Mouse (Mus musculus) limb, embryonic 13.5 days (tissue): Measurements from ENCODE around the gene Tnfrsf13c. TPM values are rescaled to one million over a fixed set of nuclear protein-coding genes. Genes with fewer than 3 reads are reported as not detected.

Source experiments
- ATAC-seq: fragments of 200-750 bp; cut with Nextera tagmentation; 2 replicates; pipeline ENCODE4 v1.8.0; 2017; ENCODE audit warnings: low read depth, moderate number of reproducible peaks, moderate TSS enrichment; ENCODE audit not compliant: low FRiP score
- H3K27ac ChIP-seq: fragments of 300-500 bp; sonication (generic); 2 replicates; pipeline ENCODE4 v1.5.1; 2015; ENCODE audit warnings: inconsistent platforms, mild to moderate bottlenecking, moderate library complexity
- H3K27me3 ChIP-seq: fragments of 300-500 bp; sonication (generic); 2 replicates; pipeline ENCODE4 v1.6.1; 2015; ENCODE audit warnings: mild to moderate bottlenecking, inconsistent platforms
- H3K36me3 ChIP-seq: fragments of 300-500 bp; sonication (generic); 2 replicates; pipeline ENCODE4 v1.6.1; 2015; ENCODE audit warnings: inconsistent platforms, mild to moderate bottlenecking, moderate library complexity
- H3K4me1 ChIP-seq: fragments of 300-500 bp; sonication (generic); 2 replicates; pipeline ENCODE4 v1.6.1; 2015; ENCODE audit warnings: inconsistent platforms
- H3K4me2 ChIP-seq: fragments of 300-500 bp; sonication (generic); replicated peaks from 2 replicates; pipeline ENCODE4 v1.6.1; 2015; ENCODE audit warnings: inconsistent platforms, mild to moderate bottlenecking, moderate library complexity
- H3K4me3 ChIP-seq: fragments of 300-500 bp; sonication (generic); 2 replicates; pipeline ENCODE4 v1.5.1; 2015; ENCODE audit warnings: moderate library complexity, mild to moderate bottlenecking, inconsistent platforms
- H3K9ac ChIP-seq: fragments of 300-500 bp; sonication (generic); 2 replicates; pipeline ENCODE4 v1.6.1; 2015; ENCODE audit warnings: mild to moderate bottlenecking, inconsistent platforms
- H3K9me3 ChIP-seq: fragments of 300-500 bp; sonication (generic); 2 replicates; pipeline ENCODE4 v1.6.1; 2016; ENCODE audit warnings: inconsistent platforms
- WGBS: fragments of 180-500 bp; shearing (Covaris S2); methylation state at CpG from one replicate; pipeline ENCODE4 v1.1.7; 2015; 5-methylcytosine and 5-hydroxymethylcytosine counted together
- polyA plus RNA-seq: library from polyadenylated mRNA; unstranded; fragments of >200 nt; fragmentation: Nextera tagmentation; extraction: Ambion mirVana; gene quantifications from 2 replicates; pipeline ENCODE4 v1.2.1, GENCODE M21; 2015

The Tnfrsf13c gene
- polyA plus RNA-seq, 1 experiment from 2014 or later: 0.15 TPM

DNA sequence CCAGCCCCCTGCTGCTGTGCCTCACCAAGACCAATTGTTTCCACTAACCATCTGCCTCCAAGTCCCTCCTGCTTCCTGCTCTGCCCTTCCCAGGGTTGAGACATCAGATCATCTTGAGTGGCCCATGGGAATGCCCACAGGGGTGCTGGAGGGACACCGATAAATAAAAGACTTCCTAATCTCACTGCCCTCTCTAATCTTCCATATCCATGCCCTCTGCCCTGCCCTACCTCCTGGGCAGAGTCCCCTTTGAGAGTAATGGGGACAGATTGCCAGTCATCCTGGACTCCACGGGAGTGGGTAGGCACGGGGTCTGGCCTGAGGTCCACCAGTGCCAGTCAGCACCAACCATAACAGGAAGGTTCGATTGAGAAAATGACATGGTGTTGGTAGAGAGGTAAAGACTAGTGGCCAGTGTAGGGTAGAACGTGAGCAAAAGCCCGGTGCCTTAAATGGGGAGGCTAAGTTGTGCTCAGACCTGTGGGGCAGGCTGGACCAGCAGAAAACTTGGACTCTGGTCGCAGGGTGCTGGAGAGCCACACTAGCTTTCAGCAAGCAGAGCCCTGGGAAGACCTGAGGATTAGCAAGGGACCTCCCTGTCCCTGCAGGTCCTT lies 540 bp upstream of the Tnfrsf13c start:
- Histone ChIP-seq H3K27me3 (peaks cover 48% of the 10 kb centered on the region), H3K4me2 (peak overlapping the region; percentile 71), H3K4me1 (peaks cover 8% of the 10 kb centered on the region), H3K9me3 (no peaks in the 10 kb centered on the region), H3K36me3 (no peaks in the 10 kb centered on the region), H3K9ac (peak overlapping the region; percentile 48; the same call in 1 of the 2 replicates), H3K27ac (no peak overlapping the region), H3K4me3 (peak overlapping the region; percentile 41)
- WGBS: 37% methylated on average over 7 of the region's 7 CpGs
- ATAC-seq: no peak

DNA sequence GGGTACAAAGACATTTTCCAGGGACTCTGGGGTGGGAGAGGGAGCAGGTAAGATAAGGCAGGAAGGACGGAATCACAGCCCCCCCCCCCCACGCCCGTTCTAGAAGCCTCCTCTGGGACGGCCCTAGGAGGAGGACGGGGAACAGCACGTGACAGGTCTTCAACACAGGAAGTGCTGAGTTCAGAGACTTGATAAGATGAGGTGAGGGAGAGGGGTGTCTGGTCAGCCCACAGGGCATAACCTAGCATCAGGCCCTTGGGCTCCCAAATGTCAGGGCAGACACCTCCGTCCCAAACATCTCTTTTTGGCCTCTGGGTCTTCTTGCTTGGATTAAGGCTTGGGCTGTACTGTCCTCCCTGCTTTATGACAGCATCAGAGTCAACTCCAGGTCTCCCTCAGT lies 918 bp downstream of the Tnfrsf13c start:
- no peaks in the 10 kb centered on the region for H3K36me3 ChIP-seq
- H3K9ac ChIP-seq: no peak overlapping the region
- 30% methylated on average over 7 of the region's 7 CpGs for WGBS
- no peak overlapping the region for H3K27ac ChIP-seq
- H3K4me3 ChIP-seq: no peak overlapping the region; the same call in 1 of the 2 replicates
- peaks cover 53% of the 10 kb centered on the region for H3K27me3 ChIP-seq
- no peak for ATAC-seq
- no peaks in the 10 kb centered on the region for H3K9me3 ChIP-seq
- H3K4me2 ChIP-seq: peak overlapping the region; percentile 71; the same call in 1 of the 2 replicates
- H3K4me1 ChIP-seq: peaks cover 8% of the 10 kb centered on the region

DNA sequence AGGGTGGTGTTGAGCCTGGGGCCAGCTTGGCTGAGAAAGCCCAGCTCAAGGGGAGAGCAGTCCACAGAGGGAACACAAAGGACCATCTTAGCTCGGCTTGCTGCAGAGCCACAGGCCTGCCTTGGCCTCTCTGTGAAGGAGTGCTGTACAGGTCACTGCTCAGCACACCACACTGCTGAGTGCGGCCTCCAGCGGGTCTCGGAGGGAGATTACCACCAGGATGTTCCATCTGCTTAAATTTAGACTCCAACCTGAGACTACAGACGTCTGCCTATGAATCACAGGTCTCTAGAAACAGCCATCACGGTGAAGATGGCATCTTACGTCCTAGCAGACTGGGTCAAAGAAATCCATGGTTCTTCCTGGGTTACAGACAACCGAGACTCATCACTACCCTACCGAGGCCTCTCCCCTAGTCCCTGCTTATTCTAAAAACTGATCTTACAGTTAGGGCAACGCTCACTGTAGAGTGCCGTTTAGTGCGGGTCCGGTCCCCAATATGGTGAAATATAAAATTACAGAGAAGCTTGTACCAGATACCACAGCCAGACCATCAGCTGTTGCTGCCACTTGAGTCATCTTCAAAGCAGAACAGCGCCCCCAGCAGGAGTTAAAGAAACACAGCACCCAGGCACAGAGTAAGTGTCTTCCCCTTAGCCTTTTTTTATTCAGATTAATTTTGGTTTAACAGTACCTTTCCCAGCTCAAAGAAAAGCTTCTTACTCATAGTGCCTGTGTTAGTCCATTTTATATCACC lies 2.9 kb downstream of the Tnfrsf13c start:
- Histone ChIP-seq H3K9ac (no peak overlapping the region), H3K27me3 (peaks cover 68% of the 10 kb centered on the region), H3K36me3 (no peaks in the 10 kb centered on the region), H3K4me2 (no peak overlapping the region), H3K9me3 (no peaks in the 10 kb centered on the region), H3K4me3 (no peak overlapping the region), H3K4me1 (peaks cover 20% of the 10 kb centered on the region), H3K27ac (no peak overlapping the region)
- no peak for ATAC-seq
- WGBS: 64% methylated on average over 14 of the region's 14 CpGs

DNA sequence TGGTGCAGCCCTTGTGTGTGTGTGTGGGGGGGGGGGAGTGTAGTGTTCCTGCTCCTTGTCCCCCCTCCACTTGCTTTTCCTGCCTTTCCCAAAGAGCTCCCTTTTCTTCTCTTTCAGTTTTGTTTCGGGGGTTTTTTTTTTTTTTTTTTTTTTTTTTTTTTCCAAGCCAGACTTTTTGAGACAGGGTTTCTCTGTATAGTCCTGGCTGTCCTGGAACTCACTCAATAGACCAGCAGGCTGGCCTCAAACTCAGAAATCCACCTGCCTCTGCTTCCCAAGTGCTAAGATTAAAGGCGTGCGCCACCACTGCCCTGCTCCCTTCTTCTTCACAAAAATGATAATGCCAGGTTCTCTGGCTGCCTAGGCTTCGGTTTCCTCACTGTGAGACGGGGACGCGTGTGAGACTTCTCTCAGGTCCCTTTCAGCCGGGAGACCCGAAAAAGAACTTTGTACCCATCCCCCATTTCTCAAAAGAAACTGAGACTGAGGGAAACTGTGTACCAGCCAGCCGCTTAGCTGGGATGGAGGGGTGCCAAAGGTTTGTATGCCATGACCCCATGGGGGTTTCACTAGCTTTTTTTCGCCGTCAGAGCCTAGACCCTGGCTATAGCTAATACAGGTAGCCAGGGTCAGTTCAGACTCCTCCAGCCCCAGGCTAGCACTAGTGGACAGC lies 4.0 kb downstream of the Tnfrsf13c start:
- Histone ChIP-seq H3K36me3 (no peaks in the 10 kb centered on the region), H3K4me3 (no peak overlapping the region), H3K9ac (no peak overlapping the region), H3K4me1 (peaks cover 30% of the 10 kb centered on the region), H3K27me3 (peaks cover 69% of the 10 kb centered on the region), H3K4me2 (no peak overlapping the region), H3K9me3 (no peaks in the 10 kb centered on the region), H3K27ac (no peak overlapping the region)
- ATAC-seq: no peak
- WGBS: 69% methylated on average over 11 of the region's 12 CpGs

DNA sequence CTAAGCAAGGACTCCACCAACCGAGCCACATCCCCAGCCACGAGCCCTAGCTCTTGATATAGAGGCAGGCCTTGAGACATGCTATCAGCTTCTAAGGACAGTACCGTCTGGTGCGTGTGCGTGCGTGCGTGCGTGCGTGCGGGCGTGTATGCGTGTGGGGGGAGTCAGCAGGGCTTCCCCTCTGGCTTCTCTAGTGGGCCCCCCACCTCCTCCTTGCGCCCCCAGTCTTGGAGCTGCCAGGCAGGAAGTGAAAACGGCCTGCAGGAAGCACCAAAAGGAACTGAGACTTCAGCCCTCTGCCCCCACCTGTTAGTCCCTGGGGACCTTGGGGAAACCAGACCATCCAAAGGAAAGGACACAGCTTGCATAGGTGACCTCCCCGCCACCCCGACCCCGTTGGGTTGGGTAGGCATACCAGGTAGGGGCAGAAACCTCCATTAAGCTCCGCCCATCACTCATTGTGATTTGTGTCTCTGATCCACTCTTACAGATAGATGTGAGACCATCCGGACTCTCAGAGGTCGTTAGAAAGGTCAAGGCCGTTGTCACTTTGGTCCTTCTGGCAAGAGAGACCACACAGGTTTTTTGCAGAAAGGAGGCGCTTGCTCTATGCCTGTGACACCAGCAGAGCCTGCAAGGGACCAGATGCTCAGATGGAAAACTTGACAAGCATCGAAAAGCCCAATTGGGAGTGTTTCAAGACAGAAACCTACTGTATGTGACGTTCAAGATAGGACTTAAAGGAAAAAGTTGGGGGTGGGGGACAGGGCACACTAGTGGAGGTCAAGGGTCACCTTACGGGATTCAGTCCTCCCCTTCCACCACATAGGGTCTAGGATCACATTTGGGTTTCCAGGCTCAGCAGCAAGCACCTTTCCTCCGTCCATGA lies 5.1 kb downstream of the Tnfrsf13c start:
- peaks cover 68% of the 10 kb centered on the region for H3K27me3 ChIP-seq
- 77% methylated on average over 26 of the region's 26 CpGs for WGBS
- no peak overlapping the region for H3K4me2 ChIP-seq
- no peaks in the 10 kb centered on the region for H3K36me3 ChIP-seq
- H3K4me3 ChIP-seq: no peak overlapping the region
- no peaks in the 10 kb centered on the region for H3K9me3 ChIP-seq
- H3K27ac ChIP-seq: no peak overlapping the region
- H3K4me1 ChIP-seq: peaks cover 23% of the 10 kb centered on the region
- no peak for ATAC-seq
- H3K9ac ChIP-seq: no peak overlapping the region

DNA sequence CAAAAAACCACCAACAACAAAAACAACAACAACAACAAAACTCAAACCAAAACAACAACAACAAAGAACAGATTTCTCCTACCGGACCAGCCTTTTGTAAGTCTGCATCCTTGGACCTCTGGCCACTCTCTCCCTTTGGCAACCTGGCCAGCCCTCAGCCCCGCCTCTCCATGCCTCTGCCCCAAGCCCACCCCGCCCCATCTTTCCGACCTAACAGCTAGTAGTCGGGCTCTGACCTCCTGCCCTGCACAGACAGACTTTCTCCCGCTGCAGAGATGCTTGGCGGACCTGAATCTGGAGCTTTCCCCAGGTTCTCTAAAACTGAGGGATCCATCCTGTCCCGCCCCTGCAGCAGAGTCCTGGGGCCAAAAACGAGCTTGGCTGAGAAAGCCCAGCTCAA lies 6.2 kb downstream of the Tnfrsf13c start:
- no peak for ATAC-seq
- no peak overlapping the region for H3K4me2 ChIP-seq
- 40% methylated on average over 9 of the region's 9 CpGs for WGBS
- peaks cover 68% of the 10 kb centered on the region for H3K27me3 ChIP-seq
- peaks cover 21% of the 10 kb centered on the region for H3K4me1 ChIP-seq
- no peaks in the 10 kb centered on the region for H3K36me3 ChIP-seq
- no peaks in the 10 kb centered on the region for H3K9me3 ChIP-seq
- H3K27ac ChIP-seq: no peak overlapping the region
- no peak overlapping the region for H3K4me3 ChIP-seq
- H3K9ac ChIP-seq: no peak overlapping the region

DNA sequence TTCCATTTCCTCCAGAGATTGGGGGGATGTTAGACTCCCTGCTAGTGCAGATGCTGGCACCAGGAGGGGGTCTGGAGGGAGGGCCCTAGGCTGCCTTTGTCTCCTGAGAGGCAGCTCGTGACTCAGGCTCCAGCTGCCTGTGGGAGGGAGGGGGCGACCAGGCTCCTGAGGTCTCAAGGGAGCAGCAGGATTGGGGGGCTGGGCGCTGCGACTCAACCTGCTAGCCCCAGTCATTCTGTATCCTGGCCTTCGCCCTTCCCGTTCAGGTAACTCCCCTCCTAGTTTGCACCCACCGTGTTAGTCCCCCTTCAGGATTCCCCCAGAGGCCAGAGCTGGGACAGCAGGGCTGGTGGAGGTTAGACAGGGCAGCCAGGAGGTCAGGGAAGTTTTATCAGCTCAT lies 7.1 kb downstream of the Tnfrsf13c start:
- no peak overlapping the region for H3K9ac ChIP-seq
- peaks cover 68% of the 10 kb centered on the region for H3K27me3 ChIP-seq
- WGBS: 18% methylated on average over 7 of the region's 7 CpGs
- H3K4me1 ChIP-seq: peaks cover 30% of the 10 kb centered on the region
- no peaks in the 10 kb centered on the region for H3K9me3 ChIP-seq
- H3K27ac ChIP-seq: no peak overlapping the region
- no peak overlapping the region for H3K4me3 ChIP-seq
- no peak for ATAC-seq
- no peaks in the 10 kb centered on the region for H3K36me3 ChIP-seq
- no peak overlapping the region for H3K4me2 ChIP-seq

DNA sequence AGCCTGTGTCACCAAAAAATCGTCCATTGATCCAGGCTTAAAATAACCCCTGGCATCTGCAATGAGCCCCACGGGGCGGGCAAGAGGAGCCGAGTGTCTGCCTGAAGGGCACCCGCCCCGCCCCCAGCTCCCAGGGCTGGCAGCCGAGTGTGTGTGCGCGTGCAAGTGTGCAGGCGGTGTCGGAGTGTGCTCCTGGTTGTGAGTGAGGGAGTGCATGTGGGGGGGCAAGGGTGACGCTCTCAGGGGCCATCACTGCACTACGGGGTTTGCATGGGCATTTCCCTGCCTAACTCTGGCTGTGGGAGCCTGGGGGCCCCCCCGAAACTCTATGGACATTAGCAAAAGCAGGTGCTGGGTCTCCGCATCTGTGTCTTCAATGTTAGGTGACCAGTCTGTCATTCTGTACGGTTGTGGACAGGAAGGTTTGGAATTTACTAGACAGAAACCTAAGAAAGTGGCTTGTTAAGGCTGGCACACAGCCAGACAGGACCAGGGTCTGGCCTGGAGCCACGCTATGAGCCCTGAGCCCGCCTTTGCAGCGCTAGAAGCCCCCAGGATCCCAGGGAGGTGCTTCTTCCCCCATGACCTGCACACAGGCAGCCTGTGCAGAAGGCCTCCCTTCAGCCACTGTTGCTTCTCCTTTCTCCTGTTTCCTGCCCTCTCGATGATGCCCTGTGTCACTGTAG lies 7.9 kb downstream of the Tnfrsf13c start:
- H3K9ac ChIP-seq: no peak overlapping the region
- no peak overlapping the region for H3K4me2 ChIP-seq
- peaks cover 69% of the 10 kb centered on the region for H3K27me3 ChIP-seq
- no peak overlapping the region for H3K27ac ChIP-seq
- 44% methylated on average over 20 of the region's 20 CpGs for WGBS
- no peak overlapping the region for H3K4me3 ChIP-seq
- no peaks in the 10 kb centered on the region for H3K36me3 ChIP-seq
- no peak for ATAC-seq
- H3K9me3 ChIP-seq: no peaks in the 10 kb centered on the region
- H3K4me1 ChIP-seq: peaks cover 38% of the 10 kb centered on the region

DNA sequence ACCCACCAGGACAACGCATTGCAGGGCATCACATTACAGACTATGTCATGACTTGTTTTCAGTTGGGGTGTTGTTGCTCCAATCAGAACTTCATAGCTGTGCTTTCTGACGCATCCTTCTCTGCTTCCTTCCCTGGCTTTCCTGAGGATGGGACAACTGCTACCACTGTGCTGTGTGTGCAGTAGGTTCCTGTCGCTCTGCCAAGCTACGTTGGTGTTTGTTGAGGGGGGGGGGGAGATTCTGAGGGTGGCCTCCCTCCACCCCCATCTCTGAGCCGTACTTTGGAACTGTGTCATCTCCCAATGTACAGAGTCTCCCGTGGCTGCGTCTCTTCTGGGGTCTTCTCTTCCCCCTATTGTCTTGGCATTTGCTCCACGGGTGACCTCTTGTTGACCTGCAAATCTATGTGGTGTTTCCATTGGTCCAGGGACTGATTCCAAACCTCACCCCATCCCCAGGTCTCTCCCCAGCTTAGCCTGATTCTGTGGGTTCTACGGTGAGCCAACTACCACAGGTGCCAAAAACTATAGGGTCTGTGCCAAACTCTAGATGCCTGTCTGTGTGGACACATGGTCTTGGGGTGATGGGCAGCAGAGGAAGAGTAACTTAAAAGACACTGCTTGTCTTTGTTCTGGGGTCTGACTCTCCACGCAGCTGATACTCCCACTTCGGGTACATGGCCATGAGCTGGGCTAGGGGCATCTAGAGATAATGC lies 8.7 kb downstream of the Tnfrsf13c start:
- H3K27ac ChIP-seq: no peak overlapping the region
- no peak overlapping the region for H3K9ac ChIP-seq
- WGBS: 50% methylated on average over 11 of the region's 11 CpGs
- no peak for ATAC-seq
- H3K4me3 ChIP-seq: no peak overlapping the region
- no peak overlapping the region for H3K4me2 ChIP-seq
- H3K9me3 ChIP-seq: no peaks in the 10 kb centered on the region
- H3K4me1 ChIP-seq: peaks cover 42% of the 10 kb centered on the region
- peaks cover 77% of the 10 kb centered on the region for H3K27me3 ChIP-seq
- no peaks in the 10 kb centered on the region for H3K36me3 ChIP-seq

DNA sequence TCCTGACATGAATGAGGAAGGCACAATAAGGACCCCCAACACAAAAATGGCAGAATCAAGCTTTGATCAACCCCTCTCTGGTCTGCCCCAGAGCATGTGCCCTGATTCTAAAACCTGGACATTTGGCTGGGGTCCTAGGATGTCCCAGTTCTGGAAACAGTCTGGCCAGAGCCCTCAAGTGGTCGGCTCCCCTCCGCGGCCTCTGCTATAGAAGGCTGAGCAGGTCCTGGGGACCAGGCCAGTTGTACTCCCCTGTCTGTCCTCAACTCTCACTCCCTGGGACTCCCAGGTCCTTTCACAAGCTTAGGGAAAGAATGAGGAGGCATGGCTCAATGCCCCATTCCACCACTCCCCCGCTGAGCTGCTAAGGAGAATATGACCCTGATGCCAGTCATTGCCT lies 10.9 kb downstream of the Tnfrsf13c start:
- H3K9ac ChIP-seq: no peak overlapping the region
- H3K27ac ChIP-seq: no peak overlapping the region
- H3K36me3 ChIP-seq: no peaks in the 10 kb centered on the region
- H3K4me1 ChIP-seq: peaks cover 42% of the 10 kb centered on the region
- H3K9me3 ChIP-seq: no peaks in the 10 kb centered on the region
- WGBS: 6% methylated on average over 4 of the region's 4 CpGs
- H3K4me2 ChIP-seq: peak overlapping the region; percentile 81; the same call in 1 of the 2 replicates
- peak overlapping the region; percentile 53; the same call in 1 of the 2 replicates for H3K4me3 ChIP-seq
- peaks cover 94% of the 10 kb centered on the region for H3K27me3 ChIP-seq
- no peak for ATAC-seq

DNA sequence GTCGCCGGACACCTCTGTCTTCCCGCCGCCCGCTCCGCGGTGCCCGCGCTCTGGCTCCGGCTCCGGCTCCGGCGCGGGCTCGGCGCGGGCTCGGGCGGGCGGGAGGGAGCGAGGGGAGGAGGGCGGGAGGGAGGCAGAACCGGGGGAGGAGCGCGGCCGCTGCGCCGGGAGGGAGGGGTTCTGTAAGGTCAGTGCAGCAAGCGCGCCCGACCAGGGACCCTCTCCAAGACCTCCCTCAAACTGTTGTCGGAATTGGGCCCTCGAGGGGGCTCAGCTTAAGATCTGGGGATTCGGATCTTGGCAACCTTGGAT lies 11.5 kb downstream of the Tnfrsf13c start, which contains the start of gene Shisa8:
Gene Shisa8 (minus strand): TSS at position 64 of the 312 bp plus-strand sequence.
- no peak within 1 kb of the TSS for H3K27ac ChIP-seq
- peaks cover 43% of the 10 kb centered on the region for H3K4me1 ChIP-seq
- under 1% methylated on average over 22 of the region's 34 CpGs for WGBS
- peak within 1 kb of the TSS; percentile 64 for H3K9ac ChIP-seq
- peaks cover 96% of the 10 kb centered on the region for H3K27me3 ChIP-seq
- H3K36me3 ChIP-seq: no peaks in the 10 kb centered on the region
- H3K4me2 ChIP-seq: peak within 1 kb of the TSS; percentile 81
- H3K9me3 ChIP-seq: no peaks in the 10 kb centered on the region
- ATAC-seq: peak; percentile 38; the same call in 1 of the 2 replicates
- peak within 1 kb of the TSS; percentile 53 for H3K4me3 ChIP-seq
